Mouse (Mus musculus): ENCODE results near the gene Syt16. TPM values are rescaled to one million over a fixed set of nuclear protein-coding genes. Genes with fewer than 3 reads are reported as not detected.

Syt16 gene
- polyA plus RNA-seq, 1 experiment from 2014 or later: not detected

DNA sequence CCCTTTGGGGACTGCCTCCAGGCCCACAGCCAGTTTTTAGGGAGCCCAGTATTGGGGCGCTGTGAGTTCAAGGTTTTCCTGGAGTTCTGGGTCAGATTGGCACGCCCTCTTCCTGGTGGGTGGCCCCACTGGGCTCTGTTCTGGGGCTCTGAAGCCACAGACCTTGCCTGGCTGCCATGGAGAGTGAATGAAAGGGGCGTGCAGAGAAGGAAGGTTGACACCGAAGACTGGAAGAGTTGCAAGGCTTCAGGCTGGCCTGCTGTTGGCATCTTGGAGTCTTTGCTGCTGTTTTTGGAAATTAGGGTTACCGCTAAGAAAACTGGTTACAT lies 631 bp downstream of the Syt16 start:
- Histone ChIP-seq H3K36me3 (replicated peaks; ENCODE audit: insufficient read depth, low read length) (no peaks in the 10 kb centered on the region), H3K9ac (replicated peaks) (no peak overlapping the region), H3K27ac (ENCODE audit: low read depth) (no peak overlapping the region), H3K9me3 (ENCODE audit: low read length) (no peaks in the 10 kb centered on the region), H3K4me3 (ENCODE audit: low read depth, low read length) (peak overlapping the region; percentile 32; the same call in 1 of the 2 replicates), H3K4me1 (ENCODE audit: insufficient read depth) (0 out of 2 replicates have a peak, but pooled peaks cover 4% of the 10 kb centered on the region), H3K27me3 (ENCODE audit: insufficient read depth, low read length) (peaks cover 35% of the 10 kb centered on the region), H3K4me2 (ENCODE audit: low read depth, low read length) (peak overlapping the region; percentile 64; the same call in 1 of the 2 replicates)
- WGBS (ENCODE audit: insufficient replicate concordance): 39% methylated on average over 5 of the region's 5 CpGs
- no peak for TF ChIP-seq EP300 (IDR thresholded peaks at IDR 0.05; ENCODE audit: low read depth)
- TF ChIP-seq CTCF (IDR thresholded peaks at IDR 0.05; ENCODE audit: low read depth): no peak
- ATAC-seq (no peak), DNase-seq (no peak)

GRCm38 (mm10) chr12:74002449-74002848 lies 5.0 kb downstream of the Syt16 start:
- H3K4me2 ChIP-seq (ENCODE audit: low read depth, low read length): no peak overlapping the region
- ATAC-seq: no peak
- WGBS (ENCODE audit: insufficient replicate concordance): 70% methylated on average over 9 of the region's 9 CpGs
- H3K9ac ChIP-seq (replicated peaks): no peak overlapping the region
- H3K9me3 ChIP-seq (ENCODE audit: low read length): no peaks in the 10 kb centered on the region
- H3K27me3 ChIP-seq (ENCODE audit: insufficient read depth, low read length): peaks cover 17% of the 10 kb centered on the region
- H3K4me3 ChIP-seq (ENCODE audit: low read depth, low read length): no peak overlapping the region
- no peak for DNase-seq
- TF ChIP-seq CTCF (IDR thresholded peaks at IDR 0.05; ENCODE audit: low read depth) (no peak), EP300 (IDR thresholded peaks at IDR 0.05; ENCODE audit: low read depth) (no peak)
- H3K36me3 ChIP-seq (replicated peaks; ENCODE audit: insufficient read depth, low read length): no peaks in the 10 kb centered on the region
- H3K27ac ChIP-seq (ENCODE audit: low read depth): no peak overlapping the region
- 0 out of 2 replicates have a peak, but pooled peaks cover 3% of the 10 kb centered on the region for H3K4me1 ChIP-seq (ENCODE audit: insufficient read depth)

GRCm38 (mm10) chr12:74009448-74009911 lies 12.0 kb downstream of the Syt16 start:
- Histone ChIP-seq H3K4me1 (ENCODE audit: insufficient read depth) (no peaks in the 10 kb centered on the region), H3K9ac (replicated peaks) (no peak overlapping the region), H3K4me3 (ENCODE audit: low read depth, low read length) (no peak overlapping the region), H3K27ac (ENCODE audit: low read depth) (no peak overlapping the region), H3K36me3 (replicated peaks; ENCODE audit: insufficient read depth, low read length) (no peaks in the 10 kb centered on the region), H3K27me3 (ENCODE audit: insufficient read depth, low read length) (no peaks in the 10 kb centered on the region), H3K4me2 (ENCODE audit: low read depth, low read length) (no peak overlapping the region), H3K9me3 (ENCODE audit: low read length) (no peaks in the 10 kb centered on the region)
- no peak for ATAC-seq
- TF ChIP-seq EP300 (IDR thresholded peaks at IDR 0.05; ENCODE audit: low read depth) (no peak), CTCF (IDR thresholded peaks at IDR 0.05; ENCODE audit: low read depth) (peak; percentile 78)
- DNase-seq: peak; percentile 42
- WGBS (ENCODE audit: insufficient replicate concordance): 19% methylated on average over 8 of the region's 8 CpGs

GRCm38 (mm10) chr12:74013739-74014138 lies 16.3 kb downstream of the Syt16 start:
- Histone ChIP-seq H3K4me3 (ENCODE audit: low read depth, low read length) (no peak overlapping the region), H3K9me3 (ENCODE audit: low read length) (no peaks in the 10 kb centered on the region), H3K36me3 (replicated peaks; ENCODE audit: insufficient read depth, low read length) (no peaks in the 10 kb centered on the region), H3K4me2 (ENCODE audit: low read depth, low read length) (peak overlapping the region; percentile 58), H3K27ac (ENCODE audit: low read depth) (no peak overlapping the region), H3K4me1 (ENCODE audit: insufficient read depth) (no peaks in the 10 kb centered on the region), H3K27me3 (ENCODE audit: insufficient read depth, low read length) (no peaks in the 10 kb centered on the region), H3K9ac (replicated peaks) (no peak overlapping the region)
- peak; percentile 80 for DNase-seq
- peak; percentile 93 for TF ChIP-seq CTCF (IDR thresholded peaks at IDR 0.05; ENCODE audit: low read depth)
- no peak for TF ChIP-seq EP300 (IDR thresholded peaks at IDR 0.05; ENCODE audit: low read depth)
- 0 out of 2 replicates have a peak, but pooled peaks have one; percentile 56 for ATAC-seq
- 2% methylated on average over 6 of the region's 6 CpGs for WGBS (ENCODE audit: insufficient replicate concordance)

- Histone ChIP-seq H3K4me1 (ENCODE audit: insufficient read depth) (no peaks in the 10 kb centered on the region), H3K4me2 (ENCODE audit: low read depth, low read length) (no peak overlapping the region), H3K27ac (ENCODE audit: low read depth) (no peak overlapping the region), H3K36me3 (replicated peaks; ENCODE audit: insufficient read depth, low read length) (no peaks in the 10 kb centered on the region), H3K27me3 (ENCODE audit: insufficient read depth, low read length) (no peaks in the 10 kb centered on the region), H3K9ac (replicated peaks) (no peak overlapping the region), H3K4me3 (ENCODE audit: low read depth, low read length) (no peak overlapping the region), H3K9me3 (ENCODE audit: low read length) (no peaks in the 10 kb centered on the region)
- DNase-seq (no peak), ATAC-seq (no peak)
- 53% methylated on average over 7 of the region's 7 CpGs for WGBS (ENCODE audit: insufficient replicate concordance)
- no peak for TF ChIP-seq EP300 (IDR thresholded peaks at IDR 0.05; ENCODE audit: low read depth)
- peak; percentile 53 for TF ChIP-seq CTCF (IDR thresholded peaks at IDR 0.05; ENCODE audit: low read depth)
Observed at GRCm38 (mm10) chr12:74014739-74015270, 17.3 kb downstream of the Syt16 start.

DNA sequence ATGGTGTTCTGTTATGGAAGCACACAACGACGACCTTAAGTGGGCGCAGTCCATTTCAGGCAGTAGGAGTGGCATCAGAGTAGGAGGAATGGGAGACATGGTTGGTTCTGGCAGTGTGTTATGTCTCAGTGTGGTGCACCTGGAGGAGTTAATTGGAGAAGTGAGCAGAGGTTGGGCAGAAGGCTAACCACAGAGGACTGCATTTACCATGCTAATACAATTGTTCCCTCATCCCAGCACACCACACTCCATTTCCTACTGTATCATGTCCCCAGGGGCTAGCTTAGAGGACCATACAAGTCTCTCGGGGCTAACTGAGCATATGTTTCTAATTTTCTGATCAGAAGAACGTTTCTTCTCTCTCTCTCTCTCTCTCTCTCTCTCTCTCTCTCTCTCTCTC lies 18.0 kb downstream of the Syt16 start:
- 62% methylated on average over 5 of the region's 5 CpGs for WGBS (ENCODE audit: insufficient replicate concordance)
- no peak for TF ChIP-seq CTCF (IDR thresholded peaks at IDR 0.05; ENCODE audit: low read depth)
- no peak for TF ChIP-seq EP300 (IDR thresholded peaks at IDR 0.05; ENCODE audit: low read depth)
- H3K4me3 ChIP-seq (ENCODE audit: low read depth, low read length): no peak overlapping the region

More for the DNA sequence above, 18.0 kb downstream of the Syt16 start:
- H3K36me3 ChIP-seq (replicated peaks; ENCODE audit: insufficient read depth, low read length): no peaks in the 10 kb centered on the region
- H3K9me3 ChIP-seq (ENCODE audit: low read length): no peaks in the 10 kb centered on the region
- H3K27ac ChIP-seq (ENCODE audit: low read depth): no peak overlapping the region
- no peaks in the 10 kb centered on the region for H3K27me3 ChIP-seq (ENCODE audit: insufficient read depth, low read length)
- H3K4me1 ChIP-seq (ENCODE audit: insufficient read depth): no peaks in the 10 kb centered on the region
- H3K4me2 ChIP-seq (ENCODE audit: low read depth, low read length): no peak overlapping the region
- no peak for DNase-seq
- H3K9ac ChIP-seq (replicated peaks): no peak overlapping the region
- ATAC-seq: no peak

All from liver, postnatal 0 days (tissue).